Mouse (Mus musculus): ENCODE measurements around the gene Mkrn2os.
"Not testable (repeated sequence)": the region's sequence is repeated elsewhere in the genome, so short reads cannot be mapped to it uniquely, and the experiment has no call there.

Mkrn2os gene

DNA sequence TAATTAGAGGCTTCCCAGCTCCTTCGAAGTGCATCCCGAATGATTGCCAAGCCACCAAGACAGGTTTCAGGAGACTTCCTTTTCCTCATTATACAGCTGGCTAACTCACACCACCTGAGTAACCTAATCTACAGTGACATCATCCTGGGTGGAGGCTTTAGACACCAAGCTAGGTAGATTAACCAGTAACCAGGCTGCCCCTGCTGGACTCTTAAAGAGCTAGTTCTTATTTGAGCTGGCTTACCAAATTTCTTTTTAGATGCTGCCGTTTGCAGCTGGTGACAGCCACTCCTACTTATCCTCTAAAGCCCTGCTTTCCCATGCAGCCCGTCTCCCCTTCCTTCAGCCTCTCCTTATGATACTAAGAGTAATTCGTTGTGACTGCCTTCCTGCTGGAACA is at the start of gene Mkrn2os:
TSS of gene Mkrn2os (minus strand) at position 119 of the 400 bp plus-strand sequence.
- no peak for DNase-seq

DNA sequence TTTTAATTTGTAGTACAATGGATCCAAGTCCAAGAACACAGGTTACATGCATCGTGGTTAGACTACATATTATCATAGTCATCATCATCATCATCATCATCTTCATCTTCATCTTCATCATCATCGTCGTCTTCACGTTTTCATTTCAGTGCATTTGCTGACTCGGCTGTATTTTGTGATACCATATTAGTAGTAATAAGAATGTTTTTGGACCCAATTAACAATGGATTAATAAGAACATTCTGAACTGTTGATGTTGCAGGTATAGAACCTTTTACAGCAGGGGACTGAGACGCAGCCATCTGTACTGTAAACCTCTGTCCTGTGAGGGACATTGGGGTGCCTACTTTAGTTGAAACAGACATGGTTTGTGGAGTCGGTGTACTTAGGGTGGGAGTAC is 45.8 kb upstream of the Mkrn2os start:
- DNase-seq = not testable (repeated sequence)

DNA sequence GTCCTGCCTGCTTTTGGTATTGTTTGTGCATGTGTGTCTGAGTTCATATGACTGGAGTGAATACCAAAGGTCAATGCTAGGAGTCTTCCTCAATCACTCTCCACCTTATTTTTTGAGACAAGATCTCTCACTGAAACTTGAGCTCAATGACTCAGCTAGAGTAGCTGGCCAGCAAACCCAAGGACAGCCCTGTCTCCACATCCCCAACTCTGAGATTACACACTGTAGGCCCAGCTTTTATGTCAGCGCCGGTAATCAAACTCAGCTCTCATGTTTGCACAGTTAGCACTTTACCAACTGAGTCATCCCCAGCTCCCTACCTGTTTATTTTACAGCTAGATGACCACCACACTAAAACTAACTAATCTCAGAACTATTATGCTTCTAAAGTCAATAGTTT is 41.6 kb upstream of the Mkrn2os start:
- DNase-seq = no peak

GRCm38 (mm10) chr6:115631056-115631795 is 38.9 kb upstream of the Mkrn2os start:
- DNase-seq = no peak

DNA sequence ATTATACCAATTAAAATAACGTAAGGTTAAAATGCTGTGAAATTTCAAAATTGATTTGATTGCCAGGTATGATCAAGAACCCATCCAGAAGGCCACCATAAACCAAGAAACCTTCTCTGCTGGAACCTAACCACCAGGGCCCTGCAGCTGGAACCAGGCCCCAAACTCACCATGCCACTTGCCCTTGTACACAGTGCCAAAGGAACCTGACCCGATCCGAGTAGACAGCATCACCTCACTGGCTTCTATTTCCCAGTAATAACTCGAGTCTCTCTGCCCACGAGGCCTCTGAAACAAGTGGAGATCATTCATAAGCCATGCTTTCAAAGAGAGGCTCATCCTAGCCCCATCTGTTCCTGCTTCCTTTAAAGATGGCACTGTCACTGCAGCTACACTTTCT is 33.7 kb upstream of the Mkrn2os start:
- no peak for DNase-seq

GRCm38 (mm10) chr6:115620942-115621341 is 28.6 kb upstream of the Mkrn2os start:
- no peak for DNase-seq

DNA sequence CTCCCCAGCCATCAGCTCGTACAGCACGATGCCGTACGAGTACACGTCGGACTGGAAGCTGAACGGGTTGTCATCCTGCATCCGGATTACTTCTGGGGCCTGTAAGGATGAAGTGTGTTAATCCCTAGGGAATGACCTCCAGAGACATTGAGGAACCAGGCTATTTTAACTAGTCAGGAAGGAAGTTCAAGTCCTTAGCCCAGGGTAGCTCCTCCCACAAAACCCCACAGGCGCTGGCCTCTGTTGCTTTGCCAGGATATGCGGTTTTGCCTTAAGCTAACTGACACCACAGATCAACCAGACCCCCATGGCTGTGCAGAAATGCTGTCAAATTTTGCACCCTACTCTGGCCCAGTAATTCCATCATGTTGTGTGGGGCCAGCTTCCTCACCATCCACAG is 27.4 kb upstream of the Mkrn2os start:
- no peak for DNase-seq

DNA sequence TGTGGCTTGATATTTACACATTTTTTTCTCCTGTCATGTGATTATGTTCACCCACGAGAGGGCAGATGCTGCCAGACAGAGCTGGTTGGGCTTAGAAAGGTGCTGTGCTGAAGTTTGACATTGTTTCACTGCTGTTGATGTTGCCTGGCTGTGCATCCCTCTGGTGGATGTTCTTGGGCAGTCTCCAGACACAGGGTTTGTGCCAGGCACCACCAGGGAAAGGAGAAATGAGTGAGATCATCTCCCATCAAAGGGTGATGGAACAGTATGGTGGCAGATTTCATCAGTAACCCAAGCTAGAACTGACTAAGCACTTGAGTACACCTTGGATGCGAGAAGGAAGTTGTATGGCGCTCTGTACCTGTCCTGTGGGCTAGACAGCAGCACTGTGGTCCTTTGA is 23.6 kb upstream of the Mkrn2os start:
- no peak for DNase-seq

DNA sequence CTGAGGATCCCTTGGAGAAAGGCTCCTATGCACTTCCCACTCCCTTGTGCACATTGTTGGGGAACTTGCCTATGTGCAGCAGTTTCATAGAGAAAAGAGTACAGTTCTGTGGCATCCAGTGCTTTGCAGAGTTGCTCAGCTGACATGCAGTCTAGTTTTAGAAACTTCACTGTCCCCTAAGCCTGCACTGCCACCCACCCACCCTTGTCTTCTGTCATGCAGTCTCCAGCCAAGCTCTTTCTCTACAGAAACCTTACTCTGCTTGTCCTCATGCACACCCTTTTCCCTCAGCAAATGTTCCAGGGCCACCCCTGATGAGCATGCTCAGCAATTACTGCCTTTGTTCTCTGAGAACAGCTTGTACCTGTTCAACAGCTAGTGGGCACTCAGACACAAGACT is 21.4 kb upstream of the Mkrn2os start:
- no peak for DNase-seq

- DNase-seq = no peak
Measured at GRCm38 (mm10) chr6:115610301-115610700, 17.9 kb upstream of the Mkrn2os start.

DNA sequence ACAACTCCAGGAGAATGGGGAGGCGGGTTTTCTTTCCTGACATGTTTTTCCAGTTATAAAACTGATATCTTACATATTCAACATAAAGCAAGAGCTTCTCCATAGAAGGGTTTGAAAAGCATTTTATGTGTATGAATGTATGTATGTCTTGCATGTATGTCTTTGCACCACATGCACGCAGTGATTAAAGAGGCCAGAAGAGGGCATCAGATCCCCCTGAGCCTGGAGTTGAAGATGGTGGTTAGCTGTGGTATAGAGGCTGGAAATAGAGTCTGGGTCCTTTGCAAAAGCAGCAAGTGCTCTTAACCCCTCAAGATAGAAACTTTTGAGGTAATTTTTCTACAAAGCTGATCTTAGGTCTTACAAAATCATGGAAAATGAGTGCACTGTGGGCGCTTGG is 16.7 kb upstream of the Mkrn2os start:
- no peak for DNase-seq

- DNase-seq = peak; percentile 71
Measured at GRCm38 (mm10) chr6:115607429-115607828, 15.1 kb upstream of the Mkrn2os start.

- DNase-seq = no peak
Measured at GRCm38 (mm10) chr6:115606461-115606860, 14.1 kb upstream of the Mkrn2os start.

DNA sequence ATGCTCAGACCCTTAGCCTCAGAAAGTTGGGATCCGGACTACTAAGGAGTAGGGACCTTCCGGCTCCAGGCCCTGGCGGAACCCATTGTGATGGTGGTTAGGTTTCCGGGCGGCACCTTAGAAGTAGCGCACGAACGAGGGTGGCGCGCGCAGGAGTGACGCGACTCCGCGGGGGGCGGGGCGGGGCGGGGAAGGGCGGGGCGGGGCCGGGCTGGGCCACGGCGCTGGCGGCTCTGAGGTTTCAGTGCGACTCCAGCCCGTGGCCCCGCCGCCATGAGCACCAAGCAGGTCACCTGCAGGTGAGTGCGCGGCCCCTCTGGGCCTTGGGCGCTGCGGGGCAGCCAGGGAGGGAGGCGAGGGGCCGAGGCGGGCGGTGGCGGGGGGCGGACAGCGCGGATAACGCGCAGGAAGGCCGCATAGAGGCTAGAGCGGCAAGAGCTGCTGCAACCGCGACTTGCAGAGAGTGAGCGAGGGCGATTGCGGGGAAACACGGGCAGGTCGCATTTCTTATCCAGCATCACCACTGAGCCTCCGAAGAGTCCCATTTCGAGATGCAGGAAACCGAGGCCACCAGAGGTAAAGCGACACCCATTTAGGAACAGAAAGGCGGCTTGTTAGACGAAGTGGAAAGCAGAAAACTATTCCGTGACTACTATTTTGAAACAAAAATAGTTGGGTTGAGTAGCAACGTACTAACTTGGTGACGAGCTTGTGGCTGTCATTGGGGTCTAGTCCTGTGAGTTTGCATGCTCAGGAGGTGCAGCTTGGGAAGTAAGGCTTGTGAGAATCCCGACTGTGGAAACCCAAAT is 9.5 kb upstream of the Mkrn2os start, which contains the start of gene Mkrn2:
TSS of gene Mkrn2 (plus strand) at position 188 of the 809 bp plus-strand sequence.
- peak; percentile 74 for DNase-seq

- no peak for DNase-seq
Measured at GRCm38 (mm10) chr6:115601322-115601714, 8.9 kb upstream of the Mkrn2os start.

DNA sequence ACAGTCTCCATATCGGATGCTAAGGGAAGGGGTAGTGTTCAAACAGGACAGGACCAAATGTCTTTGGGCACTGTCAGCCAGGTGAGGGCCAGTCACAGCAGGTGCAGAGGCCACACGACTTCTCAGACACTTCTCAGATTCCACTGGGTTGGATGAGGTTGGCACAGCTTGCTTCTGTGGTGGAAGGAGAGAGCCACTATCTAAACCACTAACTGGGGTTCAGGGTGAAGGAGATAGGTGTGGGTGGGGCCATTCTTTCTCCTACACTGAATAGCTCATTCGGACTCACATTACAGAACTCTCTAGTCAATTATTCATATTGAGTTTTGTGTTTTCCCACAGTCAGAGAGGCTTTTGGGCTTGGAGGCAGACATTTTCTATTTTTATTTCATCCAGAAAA is 3.3 kb upstream of the Mkrn2os start:
- DNase-seq = no peak

- DNase-seq = no peak
Measured at GRCm38 (mm10) chr6:115594463-115594862, 2.1 kb upstream of the Mkrn2os start.

GRCm38 (mm10) chr6:115593252-115593651 is 876 bp upstream of the Mkrn2os start:
- DNase-seq = no peak

- no peak for DNase-seq
Measured at GRCm38 (mm10) chr6:115591692-115592359, 550 bp downstream of the Mkrn2os start.

GRCm38 (mm10) chr6:115586321-115586720 is 6.1 kb downstream of the Mkrn2os start:
- DNase-seq = no peak

- DNase-seq = no peak
Measured at GRCm38 (mm10) chr6:115584176-115584575, 8.2 kb downstream of the Mkrn2os start.

GRCm38 (mm10) chr6:115583430-115584125 is 8.8 kb downstream of the Mkrn2os start:
- no peak for DNase-seq

Data from layer of hippocampus, adult 9-11 months (tissue).